Mouse (Mus musculus) fibroblast of lung, adult 2 months (primary cell): ENCODE data around the gene Rnf41.

Experiments used
- DNase-seq: peaks from one replicate; pipeline ENCODE4 v3.0.0-alpha.2; 2011; ENCODE audit warnings: low read depth

Rnf41 gene

GRCm38 (mm10) chr10:128411211-128412054 is at the start of gene Rnf41, which contains the start of gene Nabp2:
Gene Rnf41, plus strand, starts transcription at chr10:128411657.
Gene Nabp2, minus strand, starts transcription at chr10:128411492.
- DNase-seq = peak; percentile 90

- DNase-seq = no peak
These were observed 49.6 kb upstream of the Rnf41 start for GRCm38 (mm10) chr10:128361836-128362235.

GRCm38 (mm10) chr10:128362568-128362967 is 48.9 kb upstream of the Rnf41 start:
- no peak for DNase-seq

- no peak for DNase-seq
These were observed 43.5 kb upstream of the Rnf41 start for GRCm38 (mm10) chr10:128367899-128368401.

GRCm38 (mm10) chr10:128368402-128369217 is 42.8 kb upstream of the Rnf41 start, which contains the start of gene Coq10a:
Gene Coq10a, minus strand, starts transcription at chr10:128368997.
- peak; percentile 65 for DNase-seq

GRCm38 (mm10) chr10:128369218-128369543 is 42.3 kb upstream of the Rnf41 start:
- no peak for DNase-seq

GRCm38 (mm10) chr10:128369599-128369998 is 41.9 kb upstream of the Rnf41 start:
- DNase-seq = no peak

GRCm38 (mm10) chr10:128370021-128370420 is 41.4 kb upstream of the Rnf41 start:
- no peak for DNase-seq

- DNase-seq = no peak
These were observed 40.9 kb upstream of the Rnf41 start for GRCm38 (mm10) chr10:128370601-128371000.

GRCm38 (mm10) chr10:128372142-128372541 is 39.3 kb upstream of the Rnf41 start:
- DNase-seq = no peak

- DNase-seq = no peak
These were observed 38.3 kb upstream of the Rnf41 start for GRCm38 (mm10) chr10:128372989-128373748.

- DNase-seq = no peak
These were observed 37.1 kb upstream of the Rnf41 start for GRCm38 (mm10) chr10:128374393-128374792.

GRCm38 (mm10) chr10:128376099-128376454 is 35.4 kb upstream of the Rnf41 start:
- DNase-seq = no peak

GRCm38 (mm10) chr10:128376455-128377211 is 34.8 kb upstream of the Rnf41 start, which contains the start of gene Ankrd52:
Gene Ankrd52, plus strand, starts transcription at chr10:128377115.
- DNase-seq = peak; percentile 29

- no peak for DNase-seq
These were observed 34.1 kb upstream of the Rnf41 start for GRCm38 (mm10) chr10:128377222-128377939.

- DNase-seq = no peak
These were observed 33.5 kb upstream of the Rnf41 start for GRCm38 (mm10) chr10:128377940-128378448.

GRCm38 (mm10) chr10:128378462-128378861 is 33.0 kb upstream of the Rnf41 start:
- no peak for DNase-seq

GRCm38 (mm10) chr10:128379260-128379659 is 32.2 kb upstream of the Rnf41 start:
- DNase-seq = no peak

GRCm38 (mm10) chr10:128380565-128380964 is 30.9 kb upstream of the Rnf41 start:
- no peak for DNase-seq

- no peak for DNase-seq
These were observed 29.0 kb upstream of the Rnf41 start for GRCm38 (mm10) chr10:128382482-128382881.
